Mouse (Mus musculus) E14TG2a.4 (cell line): ENCODE measurements around the gene 4930595D18Rik.
A peak's percentile ranks its signal among the peaks of the same experiment; 100 is the strongest.

ENCODE experiments used
- H3K27me3 ChIP-seq: 2 replicates; pipeline ENCODE4 v1.6.1; 2014; ENCODE audit warnings: low read length, control low read depth; ENCODE audit not compliant: insufficient read depth
- H3K36me3 ChIP-seq: 2 replicates; pipeline ENCODE4 v1.6.1; 2014; ENCODE audit warnings: low read length, control low read depth; ENCODE audit not compliant: insufficient read depth
- H3K4me1 ChIP-seq: replicated peaks from 2 replicates; pipeline ENCODE4 v1.6.1; 2014; ENCODE audit warnings: low read depth, low read length, control low read depth
- H3K4me3 ChIP-seq: replicated peaks from 2 replicates; pipeline ENCODE4 v1.5.1; 2014; ENCODE audit warnings: mild to moderate bottlenecking, low read length
- H3K9me3 ChIP-seq: 2 replicates; pipeline ENCODE4 v1.6.1; 2014; ENCODE audit warnings: low read length, control low read depth
- CTCF ChIP-seq: conservative IDR thresholded peaks from 2 replicates; pipeline ENCODE4 v1.5.1; 2014; ENCODE audit warnings: low read length
- NANOG ChIP-seq: IDR thresholded peaks from 2 replicates; pipeline ENCODE4 v1.6.1; 2014; ENCODE audit warnings: borderline replicate concordance, low read length, mixed read lengths
- POU5F1 ChIP-seq: IDR thresholded peaks from 2 replicates; pipeline ENCODE4 v1.6.1; 2014; ENCODE audit warnings: low read length, borderline replicate concordance

Gene 4930595D18Rik

DNA sequence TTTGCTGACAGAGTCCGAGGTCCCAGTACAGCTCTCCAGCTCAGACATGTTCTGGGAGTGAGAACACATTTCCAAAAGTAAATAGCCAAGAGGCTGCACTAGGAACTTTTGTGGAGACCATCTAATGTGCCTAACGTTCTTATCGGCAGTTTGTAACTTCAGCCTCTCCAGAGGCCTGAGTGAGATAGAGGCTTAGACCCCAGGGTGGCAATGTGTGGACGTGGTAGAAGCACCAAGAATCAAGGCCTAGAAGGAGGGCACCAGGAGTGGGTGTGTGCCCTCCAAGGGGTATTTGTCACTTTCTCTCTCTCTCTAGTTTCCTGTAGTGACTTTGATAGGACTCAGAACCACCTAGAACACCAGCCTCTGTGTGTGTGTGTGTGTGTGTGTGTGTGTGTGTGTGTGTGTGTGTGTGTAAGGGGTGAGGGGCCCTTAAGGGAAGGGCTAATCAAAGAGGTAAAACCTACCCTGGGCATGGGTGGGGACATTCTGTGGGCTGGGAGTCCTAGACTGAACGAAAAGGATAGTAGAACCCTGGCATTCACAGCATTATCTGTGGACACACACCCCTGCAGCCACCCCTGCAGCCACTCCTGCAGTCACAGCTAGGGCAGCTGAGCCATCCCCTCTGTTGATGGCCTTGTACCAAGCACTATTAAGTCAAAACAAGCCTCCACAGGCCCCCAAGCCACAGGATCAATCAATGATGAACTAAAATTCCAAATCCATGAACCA is 32.7 kb downstream of the 4930595D18Rik start:
- Histone ChIP-seq H3K4me1 (peaks cover 13% of the 10 kb centered on the region), H3K4me3 (no peak overlapping the region), H3K9me3 (no peaks in the 10 kb centered on the region), H3K36me3 (no peaks in the 10 kb centered on the region), H3K27me3 (peaks cover 61% of the 10 kb centered on the region)
- TF ChIP-seq POU5F1 (no peak), CTCF (no peak), NANOG (no peak)

GRCm38 (mm10) chr12:111150236-111150596 is 34.1 kb downstream of the 4930595D18Rik start:
- Histone ChIP-seq H3K4me3 (no peak overlapping the region), H3K36me3 (no peaks in the 10 kb centered on the region), H3K27me3 (peaks cover 68% of the 10 kb centered on the region), H3K9me3 (no peaks in the 10 kb centered on the region), H3K4me1 (peaks cover 21% of the 10 kb centered on the region)
- no peak for TF ChIP-seq NANOG
- TF ChIP-seq POU5F1, result no peak
- TF ChIP-seq CTCF, result no peak

- TF ChIP-seq CTCF (no peak), NANOG (no peak), POU5F1 (no peak)
- no peaks in the 10 kb centered on the region for H3K9me3 ChIP-seq
- no peak overlapping the region for H3K4me3 ChIP-seq
- no peaks in the 10 kb centered on the region for H3K36me3 ChIP-seq
- H3K27me3 ChIP-seq, result peaks cover 68% of the 10 kb centered on the region
- peaks cover 26% of the 10 kb centered on the region for H3K4me1 ChIP-seq
These were observed 34.6 kb downstream of the 4930595D18Rik start for GRCm38 (mm10) chr12:111149495-111150235.

- TF ChIP-seq NANOG (no peak), CTCF (no peak), POU5F1 (no peak)
- H3K4me1 ChIP-seq, result peaks cover 42% of the 10 kb centered on the region
- peaks cover 73% of the 10 kb centered on the region for H3K27me3 ChIP-seq
- no peaks in the 10 kb centered on the region for H3K9me3 ChIP-seq
- no peaks in the 10 kb centered on the region for H3K36me3 ChIP-seq
- no peak overlapping the region for H3K4me3 ChIP-seq
These were observed 39.0 kb downstream of the 4930595D18Rik start for GRCm38 (mm10) chr12:111145269-111145668.

- no peaks in the 10 kb centered on the region for H3K36me3 ChIP-seq
- no peak for TF ChIP-seq POU5F1
- no peak for TF ChIP-seq CTCF
- no peak for TF ChIP-seq NANOG
- peaks cover 75% of the 10 kb centered on the region for H3K27me3 ChIP-seq
- H3K4me3 ChIP-seq, result no peak overlapping the region
- peaks cover 35% of the 10 kb centered on the region for H3K4me1 ChIP-seq
- no peaks in the 10 kb centered on the region for H3K9me3 ChIP-seq
These were observed 39.7 kb downstream of the 4930595D18Rik start for GRCm38 (mm10) chr12:111144598-111144997.

DNA sequence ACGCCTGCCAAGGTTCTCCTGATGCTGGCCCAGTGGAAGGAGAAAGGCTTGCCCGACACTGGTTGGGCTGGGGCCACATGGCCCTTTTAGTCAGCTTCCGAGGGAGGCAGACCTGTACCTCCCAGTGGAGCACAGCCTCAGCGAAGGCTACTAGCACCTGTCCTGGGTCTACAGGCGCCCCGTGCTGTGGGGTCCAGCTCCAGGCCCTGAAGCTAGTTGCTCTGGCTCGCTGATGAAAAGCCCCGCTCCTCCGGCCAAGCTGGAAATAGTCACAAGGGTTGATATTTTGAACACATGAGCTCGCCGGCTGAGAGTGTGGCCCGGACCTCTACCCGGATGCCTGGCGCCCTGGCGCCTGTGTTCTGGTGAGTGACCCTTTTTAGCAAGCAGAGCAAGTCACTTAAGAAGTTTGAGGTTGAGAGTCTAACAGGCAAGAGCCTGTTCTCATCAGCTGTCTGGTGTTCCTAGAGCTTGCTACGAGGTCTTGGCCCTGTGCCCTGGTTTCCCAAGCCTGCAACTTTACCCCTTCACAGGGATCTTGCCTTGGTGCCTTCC is 40.7 kb downstream of the 4930595D18Rik start:
- no peaks in the 10 kb centered on the region for H3K36me3 ChIP-seq
- TF ChIP-seq NANOG (no peak), POU5F1 (no peak), CTCF (no peak; the same call in 1 of the 2 replicates)
- peaks cover 5% of the 10 kb centered on the region; the same call in 1 of the 2 replicates for H3K9me3 ChIP-seq
- H3K4me1 ChIP-seq, result peaks cover 34% of the 10 kb centered on the region
- H3K27me3 ChIP-seq, result peaks cover 71% of the 10 kb centered on the region
- peak overlapping the region; percentile 68 for H3K4me3 ChIP-seq

- TF ChIP-seq CTCF, result peak; percentile 68
- TF ChIP-seq POU5F1, result peak; percentile 100
- peak; percentile 91 for TF ChIP-seq NANOG
- Histone ChIP-seq H3K36me3 (no peaks in the 10 kb centered on the region), H3K4me1 (peaks cover 34% of the 10 kb centered on the region), H3K9me3 (peaks cover 5% of the 10 kb centered on the region; the same call in 1 of the 2 replicates), H3K4me3 (peak overlapping the region; percentile 68), H3K27me3 (peaks cover 66% of the 10 kb centered on the region)
These were observed 41.2 kb downstream of the 4930595D18Rik start for GRCm38 (mm10) chr12:111143005-111143508.

GRCm38 (mm10) chr12:111137079-111137478 is 47.2 kb downstream of the 4930595D18Rik start:
- no peak for TF ChIP-seq CTCF
- no peak for TF ChIP-seq POU5F1
- no peak for TF ChIP-seq NANOG
- Histone ChIP-seq H3K4me3 (no peak overlapping the region), H3K9me3 (peaks cover 5% of the 10 kb centered on the region; the same call in 1 of the 2 replicates), H3K4me1 (peaks cover 12% of the 10 kb centered on the region; the same call in 1 of the 2 replicates), H3K36me3 (no peaks in the 10 kb centered on the region), H3K27me3 (peaks cover 44% of the 10 kb centered on the region)
